10 mouse cellular contexts compared by ENCODE assay signal in the genomic region with DNA sequence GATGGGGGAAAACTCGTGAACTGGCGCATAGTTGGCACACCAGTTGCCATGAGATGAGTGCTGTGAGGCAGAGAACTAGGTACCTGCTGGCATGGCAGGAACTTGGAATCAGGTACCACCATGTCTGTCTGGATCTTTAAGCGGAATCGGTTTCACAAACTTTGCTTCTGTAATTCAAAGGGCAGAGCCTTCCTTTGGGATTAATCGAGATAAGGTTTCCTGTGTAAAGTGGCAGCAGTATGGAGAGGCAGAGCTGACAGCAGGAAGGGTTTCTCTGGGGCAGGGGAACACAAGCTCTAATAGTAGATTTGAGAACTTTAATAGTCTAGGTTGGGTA. TPM values are rescaled to one million over a fixed set of nuclear protein-coding genes. Genes with fewer than 3 reads are reported as not detected.
DNase-seq lines count a peak whose midpoint lies in the region; ATAC-seq and TF ChIP-seq lines count a peak whose summit lies in the region.
"Had no signal": no experiment of that assay in that cellular context is flagged by ENCODE, and none has a peak within 500 bp of the region (broad histone marks: within the 10 kb centered on the region; RNA-seq: fewer than 3 reads in every experiment).

No protein-coding gene starts in this region.

- no peak for TF ChIP-seq CTCF in E14TG2a.4 (conservative IDR thresholded peaks at IDR 0.05; ENCODE audit: low read length)

- DNase-seq in heart, postnatal 14 days = no peak
- DNase-seq in layer of hippocampus, postnatal 36 days = no peak
- no peak for DNase-seq in spleen, adult 18-20 months
- no peak for DNase-seq in ovary, postnatal 36 days (ENCODE audit: low spot score)

- H3K4me2 ChIP-seq in heart, embryonic 13.5 days = peak overlapping the region; percentile 93
- H3K4me2 ChIP-seq in forebrain, embryonic 16.5 days (ENCODE audit: low read length) = peak overlapping the region; percentile 70
- H3K4me2 ChIP-seq in liver, embryonic 16.5 days (ENCODE audit: low read depth, low read length) = peak overlapping the region; percentile 69

- H3K27me3 ChIP-seq in heart, embryonic 13.5 days (replicated peaks) = no peaks in the 10 kb centered on the region
- no peaks in the 10 kb centered on the region for H3K27me3 ChIP-seq in E14TG2a.4 (ENCODE audit: insufficient read depth, low read length)
- no peaks in the 10 kb centered on the region for H3K27me3 ChIP-seq in forebrain, embryonic 16.5 days (replicated peaks; ENCODE audit: control insufficient read depth, insufficient read depth, low read length)
- H3K27me3 ChIP-seq in liver, embryonic 16.5 days (ENCODE audit: control insufficient read depth, insufficient read depth, low read depth, low read length) = no peaks in the 10 kb centered on the region

- H3K4me3 ChIP-seq in heart, embryonic 13.5 days = peak overlapping the region; percentile 84
- peak overlapping the region; percentile 93 for H3K4me3 ChIP-seq in E14TG2a.4 (replicated peaks; ENCODE audit: low read length)
- H3K4me3 ChIP-seq in forebrain, embryonic 16.5 days (replicated peaks; ENCODE audit: low read length) = peak overlapping the region; percentile 75
- peak overlapping the region; percentile 83 for H3K4me3 ChIP-seq in liver, embryonic 16.5 days (ENCODE audit: low read depth, low read length)

- intact Hi-C loops in heart, postnatal 14 days (cut with DNase I) = no loop called here

- peak overlapping the region; percentile 87 for H3K27ac ChIP-seq in heart, embryonic 13.5 days (replicated peaks)
- H3K27ac ChIP-seq in forebrain, embryonic 16.5 days (ENCODE audit: low read length) = no peak overlapping the region
- H3K27ac ChIP-seq in liver, embryonic 16.5 days (ENCODE audit: low read length) = peak overlapping the region; percentile 72

- H3K9ac ChIP-seq in heart, embryonic 13.5 days = peak overlapping the region; percentile 92
- peak overlapping the region; percentile 78 for H3K9ac ChIP-seq in forebrain, embryonic 16.5 days (replicated peaks; ENCODE audit: low read depth, low read length)
- peak overlapping the region; percentile 74 for H3K9ac ChIP-seq in liver, embryonic 16.5 days (ENCODE audit: low read depth, low read length)

- WGBS in heart, embryonic 13.5 days = 1% methylated on average over 5 of the region's 5 CpGs
- 2% methylated on average over 5 of the region's 5 CpGs for WGBS in forebrain, embryonic 16.5 days
- 1% methylated on average over 5 of the region's 5 CpGs for WGBS in liver, embryonic 16.5 days (ENCODE audit: insufficient replicate concordance)

- no peaks in the 10 kb centered on the region for H3K9me3 ChIP-seq in heart, embryonic 13.5 days
- H3K9me3 ChIP-seq in E14TG2a.4 (ENCODE audit: low read length) = no peaks in the 10 kb centered on the region
- no peaks in the 10 kb centered on the region for H3K9me3 ChIP-seq in forebrain, embryonic 16.5 days (ENCODE audit: control insufficient read depth, low read length)
- no peaks in the 10 kb centered on the region for H3K9me3 ChIP-seq in liver, embryonic 16.5 days (replicated peaks; ENCODE audit: control insufficient read depth, low read length)

- H3K36me3 ChIP-seq in heart, embryonic 13.5 days = peaks cover 33% of the 10 kb centered on the region
- peaks cover 46% of the 10 kb centered on the region for H3K36me3 ChIP-seq in E14TG2a.4 (ENCODE audit: insufficient read depth, low read length)
- H3K36me3 ChIP-seq in forebrain, embryonic 16.5 days (ENCODE audit: control insufficient read depth, insufficient read depth) = peaks cover 8% of the 10 kb centered on the region; the same call in 1 of the 2 replicates
- peaks cover 16% of the 10 kb centered on the region for H3K36me3 ChIP-seq in liver, embryonic 16.5 days (ENCODE audit: control insufficient read depth, insufficient read depth)

- H3K4me1 ChIP-seq in heart, embryonic 13.5 days = peaks cover 28% of the 10 kb centered on the region
- H3K4me1 ChIP-seq in E14TG2a.4 (replicated peaks; ENCODE audit: low read depth, low read length) = peaks cover 38% of the 10 kb centered on the region
- H3K4me1 ChIP-seq in forebrain, embryonic 16.5 days (replicated peaks; ENCODE audit: control insufficient read depth, insufficient read depth, low read length) = peaks cover 21% of the 10 kb centered on the region
- peaks cover 34% of the 10 kb centered on the region for H3K4me1 ChIP-seq in liver, embryonic 16.5 days (ENCODE audit: control insufficient read depth, low read depth, low read length)

- ATAC-seq in heart, embryonic 13.5 days (ENCODE audit: extremely low read depth, insufficient number of reproducible peaks, low FRiP score, low TSS enrichment) = no peak
- no peak for ATAC-seq in forebrain, embryonic 16.5 days
- ATAC-seq in liver, embryonic 16.5 days (ENCODE audit: low read depth) = no peak

RNA-seq across cellular contexts. Expression of gene Slfn14, which starts 5.7 kb away (rescaled TPM):
- 0.84 and 0.88 TPM in 2 replicates for polyA plus RNA-seq in heart, embryonic 13.5 days (2015; fragmentation: Nextera tagmentation; extraction: Ambion mirVana)
- under 1 TPM; 0.07 to 0.19 TPM for total RNA-seq in heart, postnatal 14 days (2021)
- not detected in 2 replicates for polyA plus RNA-seq in forebrain, embryonic 16.5 days (2015; fragmentation: Nextera tagmentation; extraction: Ambion mirVana)
- polyA plus RNA-seq in liver, embryonic 16.5 days (2015; fragmentation: Nextera tagmentation; extraction: Ambion mirVana) = 39.7 and 43.0 TPM in 2 replicates
- total RNA-seq in layer of hippocampus, postnatal 36 days (2021) = not detected
- total RNA-seq: layer of hippocampus, adult 18-20 months had no signal
- polyA plus RNA-seq: Patski had no signal

RNA-seq across cellular contexts. Expression of gene Ap2b1, which starts 6.6 kb away (rescaled TPM):
- polyA plus RNA-seq in heart, embryonic 13.5 days (2015; fragmentation: Nextera tagmentation; extraction: Ambion mirVana) = 36.2 and 37.2 TPM in 2 replicates
- total RNA-seq in heart, postnatal 14 days (2021) = 10 to 100 TPM; 52.6 to 58.6 TPM
- polyA plus RNA-seq in forebrain, embryonic 16.5 days (2015; fragmentation: Nextera tagmentation; extraction: Ambion mirVana) = 122 and 125 TPM in 2 replicates
- 19.2 and 21.7 TPM in 2 replicates for polyA plus RNA-seq in liver, embryonic 16.5 days (2015; fragmentation: Nextera tagmentation; extraction: Ambion mirVana)
- 100 to 1,000 TPM; 329 to 361 TPM for total RNA-seq in layer of hippocampus, postnatal 36 days (2021)

RNA-seq across cellular contexts. Expression of gene Pex12, which starts 10.2 kb away (rescaled TPM):
- polyA plus RNA-seq in heart, embryonic 13.5 days (2015; fragmentation: Nextera tagmentation; extraction: Ambion mirVana) = 8.5 and 8.6 TPM in 2 replicates
- 10 to 100 TPM in 1 of 2 experiments, 1 to 10 TPM in 1; 9.3 to 13.6 TPM for total RNA-seq in heart, postnatal 14 days (2021)
- polyA plus RNA-seq in forebrain, embryonic 16.5 days (2015; fragmentation: Nextera tagmentation; extraction: Ambion mirVana) = 19.1 and 22.5 TPM in 2 replicates
- polyA plus RNA-seq in liver, embryonic 16.5 days (2015; fragmentation: Nextera tagmentation; extraction: Ambion mirVana) = 5.6 and 6.2 TPM in 2 replicates
- 1 to 10 TPM; 7.9 to 9.9 TPM for total RNA-seq in layer of hippocampus, postnatal 36 days (2021)

Comparison
In these comparisons a context has a peak if more than half of its experiments do, and no peak if none do; other contexts are left out.
1. RNA of gene Slfn14, which starts 5.7 kb away (polyA plus RNA-seq): 39.7 to 43.0 TPM in liver, embryonic 16.5 days; 0.84 to 0.88 TPM in heart, embryonic 13.5 days and not detected in forebrain, embryonic 16.5 days; every median in the first group is over 10 times any median in the second.
2. Peak in every context shown above with its lines, with median percentiles within 50 percentile points of each other: H3K4me2 ChIP-seq, H3K4me3 ChIP-seq and H3K9ac ChIP-seq.